In genomic region chr4:144891121-144891711, GRCm38 (mm10) we compare ENCODE assay signal across 8 mouse cellular contexts. TPM values are rescaled to one million over a fixed set of nuclear protein-coding genes. Genes with fewer than 3 reads are reported as not detected.
DNase-seq lines count a peak whose midpoint lies in the region; ATAC-seq and TF ChIP-seq lines count a peak whose summit lies in the region.

No protein-coding gene starts in this region.

- peaks cover 25% of the 10 kb centered on the region for H3K79me2 ChIP-seq in liver, adult 2 months (ENCODE audit: control insufficient read depth, insufficient read depth, low read length)

- H3K36me3 ChIP-seq in forebrain, embryonic 10.5 days (replicated peaks), result no peaks in the 10 kb centered on the region
- H3K36me3 ChIP-seq in forebrain, postnatal 0 days (ENCODE audit: insufficient read depth), result no peaks in the 10 kb centered on the region
- H3K36me3 ChIP-seq in embryonic facial prominence, embryonic 14.5 days (ENCODE audit: control insufficient read depth, insufficient read depth, low read length), result no peaks in the 10 kb centered on the region
- H3K36me3 ChIP-seq in hindbrain, embryonic 13.5 days, result no peaks in the 10 kb centered on the region
- H3K36me3 ChIP-seq in liver, adult 2 months (ENCODE audit: control insufficient read depth, insufficient read depth, low read length), result no peaks in the 10 kb centered on the region
- no peaks in the 10 kb centered on the region for H3K36me3 ChIP-seq in neural tube, embryonic 12.5 days

- DNase-seq in forebrain, embryonic 10.5 days (ENCODE audit: extremely low spot score, low spot score), result peak; percentile 26
- no peak for DNase-seq in forebrain, postnatal 0 days
- DNase-seq in ES-CJ7 (ENCODE audit: low read depth, low spot score), result peak; percentile 31
- DNase-seq in embryonic facial prominence, embryonic 14.5 days (ENCODE audit: low spot score), result peak; percentile 70
- DNase-seq in liver, adult 2 months (ENCODE audit: extremely low read depth, low read depth, low spot score), result peak; percentile 30
- no peak for DNase-seq in cerebellum, adult 11 months

- peaks cover 44% of the 10 kb centered on the region for H3K27me3 ChIP-seq in forebrain, embryonic 10.5 days (ENCODE audit: poor library complexity, severe bottlenecking)
- H3K27me3 ChIP-seq in forebrain, postnatal 0 days (ENCODE audit: insufficient read depth, low read length), result peaks cover 8% of the 10 kb centered on the region
- no peaks in the 10 kb centered on the region; the same call in 1 of the 2 replicates for H3K27me3 ChIP-seq in embryonic facial prominence, embryonic 14.5 days (replicated peaks; ENCODE audit: control insufficient read depth, insufficient read depth, low read length)
- H3K27me3 ChIP-seq in hindbrain, embryonic 13.5 days, result peaks cover 46% of the 10 kb centered on the region
- no peaks in the 10 kb centered on the region for H3K27me3 ChIP-seq in liver, adult 2 months (ENCODE audit: control insufficient read depth, insufficient read depth, low read length)
- H3K27me3 ChIP-seq in neural tube, embryonic 12.5 days (replicated peaks), result 0 out of 2 replicates have a peak, but pooled peaks cover 6% of the 10 kb centered on the region

- no peaks in the 10 kb centered on the region for H3K9me3 ChIP-seq in forebrain, embryonic 10.5 days
- H3K9me3 ChIP-seq in forebrain, postnatal 0 days (ENCODE audit: low read length), result no peaks in the 10 kb centered on the region
- no peaks in the 10 kb centered on the region for H3K9me3 ChIP-seq in embryonic facial prominence, embryonic 14.5 days (ENCODE audit: control insufficient read depth, low read length)
- H3K9me3 ChIP-seq in hindbrain, embryonic 13.5 days, result no peaks in the 10 kb centered on the region
- H3K9me3 ChIP-seq in neural tube, embryonic 12.5 days, result no peaks in the 10 kb centered on the region

- H3K4me1 ChIP-seq in forebrain, embryonic 10.5 days, result peaks cover 49% of the 10 kb centered on the region
- H3K4me1 ChIP-seq in forebrain, postnatal 0 days (ENCODE audit: insufficient read depth), result peaks cover 3% of the 10 kb centered on the region; the same call in 1 of the 2 replicates
- peaks cover 32% of the 10 kb centered on the region for H3K4me1 ChIP-seq in embryonic facial prominence, embryonic 14.5 days (ENCODE audit: control insufficient read depth, insufficient read depth, low read length)
- H3K4me1 ChIP-seq in hindbrain, embryonic 13.5 days (replicated peaks), result peaks cover 39% of the 10 kb centered on the region
- peaks cover 14% of the 10 kb centered on the region for H3K4me1 ChIP-seq in liver, adult 2 months (ENCODE audit: control insufficient read depth, insufficient read depth, low read length)
- peaks cover 41% of the 10 kb centered on the region for H3K4me1 ChIP-seq in neural tube, embryonic 12.5 days

- no peak for ATAC-seq in forebrain, postnatal 0 days
- no peak for ATAC-seq in embryonic facial prominence, embryonic 14.5 days (ENCODE audit: low read depth)
- no peak for ATAC-seq in hindbrain, embryonic 13.5 days (ENCODE audit: low FRiP score)
- ATAC-seq in neural tube, embryonic 12.5 days (ENCODE audit: low FRiP score, low read depth), result 0 out of 2 replicates have a peak, but pooled peaks have one; percentile 0

- no peak for TF ChIP-seq POLR2A in liver, adult 2 months (IDR thresholded peaks at IDR 0.05; ENCODE audit: extremely low read depth, insufficient read depth, low read length)

- H3K4me3 ChIP-seq in forebrain, embryonic 10.5 days, result no peak overlapping the region
- no peak overlapping the region for H3K4me3 ChIP-seq in forebrain, postnatal 0 days (ENCODE audit: low read depth, low read length)
- H3K4me3 ChIP-seq in embryonic facial prominence, embryonic 14.5 days (ENCODE audit: low read depth, low read length), result no peak overlapping the region
- no peak overlapping the region for H3K4me3 ChIP-seq in hindbrain, embryonic 13.5 days
- no peak overlapping the region for H3K4me3 ChIP-seq in liver, adult 2 months (ENCODE audit: insufficient read depth, low read depth, low read length)
- H3K4me3 ChIP-seq in neural tube, embryonic 12.5 days, result no peak overlapping the region

- WGBS in forebrain, embryonic 10.5 days, result 37% methylated on average over 10 of the region's 10 CpGs
- 65% methylated on average over 10 of the region's 10 CpGs for WGBS in forebrain, postnatal 0 days
- 37% methylated on average over 10 of the region's 10 CpGs for WGBS in embryonic facial prominence, embryonic 14.5 days
- WGBS in hindbrain, embryonic 13.5 days, result 52% methylated on average over 10 of the region's 10 CpGs
- 36% methylated on average over 10 of the region's 10 CpGs for WGBS in liver, adult 2 months
- 40% methylated on average over 10 of the region's 10 CpGs for WGBS in neural tube, embryonic 12.5 days

- TF ChIP-seq CTCF in forebrain, postnatal 0 days (IDR thresholded peaks at IDR 0.05; ENCODE audit: low read depth), result no peak
- no peak for TF ChIP-seq CTCF in liver, adult 2 months (IDR thresholded peaks at IDR 0.05; ENCODE audit: low read depth, low read length)

- no peak overlapping the region; the same call in 1 of the 2 replicates for H3K27ac ChIP-seq in forebrain, embryonic 10.5 days
- H3K27ac ChIP-seq in forebrain, postnatal 0 days (ENCODE audit: low read depth, low read length), result no peak overlapping the region
- peak overlapping the region; percentile 80 for H3K27ac ChIP-seq in embryonic facial prominence, embryonic 14.5 days (replicated peaks; ENCODE audit: low read depth, low read length)
- peak overlapping the region; percentile 20; the same call in 1 of the 2 replicates for H3K27ac ChIP-seq in hindbrain, embryonic 13.5 days
- peak overlapping the region; percentile 87 for H3K27ac ChIP-seq in liver, adult 2 months (replicated peaks; ENCODE audit: insufficient read depth, low read depth, low read length)
- H3K27ac ChIP-seq in neural tube, embryonic 12.5 days, result no peak overlapping the region

- no peak overlapping the region for H3K4me2 ChIP-seq in forebrain, postnatal 0 days (ENCODE audit: low read depth)
- H3K4me2 ChIP-seq in embryonic facial prominence, embryonic 14.5 days (ENCODE audit: low read depth, low read length), result peak overlapping the region; percentile 97
- peak overlapping the region; percentile 87 for H3K4me2 ChIP-seq in hindbrain, embryonic 13.5 days
- peak overlapping the region; percentile 90 for H3K4me2 ChIP-seq in neural tube, embryonic 12.5 days (replicated peaks)

- no peak overlapping the region for H3K9ac ChIP-seq in forebrain, postnatal 0 days
- no peak overlapping the region; the same call in 1 of the 2 replicates for H3K9ac ChIP-seq in embryonic facial prominence, embryonic 14.5 days (ENCODE audit: low read depth, low read length)
- H3K9ac ChIP-seq in hindbrain, embryonic 13.5 days, result no peak overlapping the region
- 0 out of 2 replicates have a peak overlapping the region, but pooled peaks have one; percentile 6 for H3K9ac ChIP-seq in liver, adult 2 months (ENCODE audit: low read depth, low read length)
- H3K9ac ChIP-seq in neural tube, embryonic 12.5 days, result no peak overlapping the region

RNA-seq across cellular contexts. Expression of gene Dhrs3, which starts 1.4 kb away (rescaled TPM):
- 12.2 and 15.3 TPM in 2 replicates for polyA plus RNA-seq in forebrain, embryonic 10.5 days (2016; fragmentation: Nextera tagmentation; extraction: Ambion mirVana)
- total RNA-seq in forebrain, postnatal 0 days (2014; rRNA removed), result 13.6 and 17.5 TPM in 2 replicates
- polyA plus RNA-seq in forebrain, postnatal 0 days (2015; fragmentation: Nextera tagmentation; extraction: Ambion mirVana), result 23.0 and 26.2 TPM in 2 replicates
- polyA plus RNA-seq in embryonic facial prominence, embryonic 14.5 days (2014; fragmentation: Nextera tagmentation; extraction: Ambion mirVana), result 66.8 and 67.4 TPM in 2 replicates
- 34.9 and 41.9 TPM in 2 replicates for polyA plus RNA-seq in hindbrain, embryonic 13.5 days (2015; fragmentation: Nextera tagmentation; extraction: Ambion mirVana)
- 85.5 and 109 TPM in 2 replicates for total RNA-seq in liver, adult 2 months (2014; rRNA removed)
- 225 and 231 TPM in 2 replicates for polyA plus RNA-seq in liver, adult 2 months (2012; rRNA removed)
- 77.3 and 90.2 TPM in 2 replicates for polyA plus RNA-seq in neural tube, embryonic 12.5 days (2016; fragmentation: Nextera tagmentation; extraction: Ambion mirVana)

Comparison
In these comparisons a context has a peak if more than half of its experiments do, and no peak if none do; other contexts are left out.
1. DNase-seq: peak in forebrain, embryonic 10.5 days (single experiment), ES-CJ7 (single experiment), embryonic facial prominence, embryonic 14.5 days (single experiment) and liver, adult 2 months (single experiment); none in forebrain, postnatal 0 days (single experiment) and cerebellum, adult 11 months (single experiment).
2. H3K27ac ChIP-seq: peak in embryonic facial prominence, embryonic 14.5 days (single experiment), hindbrain, embryonic 13.5 days (single experiment) and liver, adult 2 months (single experiment); none in forebrain, embryonic 10.5 days (single experiment), forebrain, postnatal 0 days (single experiment) and neural tube, embryonic 12.5 days (single experiment).